Mouse (Mus musculus) lung, adult 2 months (tissue): ENCODE measurements at regions not wholly inside any gene's neighbourhood (a gene's known extent, or its start where the extent isn't known, plus 50 kb on each side); places are given as distances from the start of the nearest gene placed in this dataset.

Experiments used
- CTCF ChIP-seq: fragments of 200-500 bp; IDR thresholded peaks from 2 replicates; pipeline ENCODE4 v1.5.1; 2011; ENCODE audit warnings: mild to moderate bottlenecking, low read length, control low read depth; ENCODE audit not compliant: insufficient read depth
- POLR2A ChIP-seq: fragments of 200-500 bp; IDR thresholded peaks from 2 replicates; pipeline ENCODE4 v1.6.1; 2011; ENCODE audit warnings: low read depth, mild to moderate bottlenecking, control low read depth, low read length, borderline replicate concordance; ENCODE audit errors: extremely low read depth

GRCm38 (mm10) chr11:63665268-63665934 lies 256.7 kb downstream of the Hs3st3b1 start:
- TF ChIP-seq POLR2A (no peak), CTCF (no peak)
